Mouse (Mus musculus) testis, postnatal 14 days (tissue): ENCODE data around the gene Olfr725.

Source experiments
- DNase-seq: peaks from one replicate; pipeline ENCODE4 v3.0.0; 2021; ENCODE audit warnings: low spot score

The Olfr725 gene

DNA sequence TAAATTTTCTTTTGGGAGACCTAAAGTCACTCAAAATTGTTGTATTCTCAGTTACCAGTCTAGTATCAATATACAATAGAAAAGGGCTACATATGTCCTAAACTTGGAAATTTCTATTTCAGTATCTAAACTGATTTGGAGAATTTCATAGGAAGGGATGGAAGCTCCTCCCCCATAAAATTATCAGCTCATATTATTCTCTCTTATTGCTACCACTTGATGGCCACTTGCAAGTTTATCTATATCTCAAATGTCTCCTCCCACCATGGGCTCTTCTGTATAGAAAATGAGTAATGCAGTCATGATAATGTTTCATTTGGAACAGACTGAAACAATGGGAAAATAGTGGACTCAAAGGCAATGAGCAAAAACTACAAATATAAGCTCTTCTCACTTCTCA lies at the start of gene Olfr725:
Gene Olfr725, minus strand, starts transcription at position 101 of the 400 bp plus-strand sequence.
- no peak for DNase-seq

DNA sequence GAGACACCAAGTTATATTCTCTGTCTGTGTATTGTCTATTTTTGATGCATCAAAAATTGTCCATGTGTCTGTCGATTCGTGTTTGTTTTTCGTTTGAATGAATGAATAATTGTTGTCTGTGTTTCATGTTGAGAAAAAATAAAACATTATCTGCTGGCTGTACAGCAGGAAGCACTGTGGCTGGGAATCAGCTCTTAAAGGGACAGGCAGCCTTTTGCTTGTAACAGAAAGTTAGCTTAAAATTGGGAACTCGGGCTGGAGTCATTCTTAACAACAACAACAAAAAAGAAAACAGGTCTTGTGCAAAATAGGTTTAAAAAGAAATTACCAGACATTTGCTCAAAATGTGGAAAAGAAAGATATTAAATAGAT lies 22.5 kb upstream of the Olfr725 start:
- no peak for DNase-seq

DNA sequence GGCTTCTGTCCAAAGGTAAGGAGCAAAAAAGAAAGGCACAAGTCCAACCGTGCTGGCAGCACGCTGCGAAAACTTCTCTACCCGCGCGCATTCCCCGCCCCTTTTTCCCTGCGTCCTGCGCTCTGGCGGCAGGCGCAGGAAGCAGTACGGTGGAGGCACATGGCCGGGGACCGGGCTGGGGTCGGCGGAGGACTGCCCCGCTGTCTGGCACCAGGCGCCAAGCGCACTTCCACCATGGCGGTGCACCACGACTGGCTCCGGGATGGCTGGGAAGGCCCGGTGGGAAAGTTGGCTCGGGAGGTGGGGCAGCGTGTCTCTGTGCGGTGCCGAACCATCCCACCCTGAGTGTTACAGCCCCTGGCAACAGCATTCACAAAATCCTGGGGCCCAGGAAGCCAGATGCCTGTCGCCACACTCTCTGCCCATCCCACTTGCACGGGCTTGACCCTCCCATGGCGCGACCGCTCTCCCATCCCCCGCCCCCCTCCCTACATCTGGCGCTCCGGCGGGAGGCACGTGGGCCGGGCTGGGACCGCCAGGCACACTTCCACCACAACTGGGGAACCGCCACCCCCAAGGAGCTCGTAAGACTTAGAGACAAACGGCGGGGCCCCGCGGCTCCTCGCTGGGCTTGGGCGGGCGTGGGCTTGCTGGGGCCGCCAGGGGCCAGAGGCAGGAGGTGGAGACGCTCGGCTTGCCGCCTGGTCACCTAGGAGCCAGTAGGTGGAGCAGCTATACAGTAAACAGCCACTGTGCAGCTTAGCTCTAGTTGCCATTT lies 22.0 kb upstream of the Olfr725 start:
- DNase-seq, result peak; percentile 14

DNA sequence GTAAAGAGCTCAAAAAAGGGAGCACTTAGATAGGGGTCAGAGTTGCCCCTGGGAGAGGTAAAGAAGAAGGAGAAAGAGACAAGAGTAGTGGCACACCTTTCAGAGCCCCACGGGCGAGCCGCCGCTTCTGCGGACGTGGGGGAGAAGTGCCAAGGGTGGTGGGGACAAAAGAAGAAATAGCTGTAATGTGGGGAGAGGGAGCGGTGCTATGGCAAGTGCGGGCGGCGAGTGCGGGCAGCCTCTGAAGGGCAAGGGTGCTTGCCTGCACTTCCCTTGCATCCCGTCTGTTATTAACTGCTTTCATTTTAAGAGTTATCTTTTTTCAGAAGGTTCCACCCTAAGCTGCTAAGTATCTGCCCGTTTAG lies 21.4 kb upstream of the Olfr725 start:
- no peak for DNase-seq

DNA sequence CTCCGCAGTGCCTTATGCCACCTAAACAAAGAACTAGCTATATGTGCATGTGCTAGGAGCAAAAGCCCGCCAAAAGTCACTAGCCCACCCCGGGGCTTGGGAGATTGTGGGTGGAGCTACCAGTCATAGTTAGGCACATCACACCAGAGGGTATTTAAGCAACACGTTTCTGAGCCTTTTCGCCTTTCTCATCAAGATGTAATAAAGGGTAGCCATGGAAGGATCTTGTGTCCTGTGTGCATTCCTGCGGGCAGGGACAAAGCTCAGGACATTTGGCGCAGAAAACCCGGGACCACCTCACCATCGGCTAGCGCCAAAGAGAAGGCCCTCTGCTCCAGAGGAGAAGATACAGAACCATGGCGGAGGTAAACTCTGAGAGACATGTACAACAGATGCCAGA lies 21.0 kb upstream of the Olfr725 start:
- no peak for DNase-seq

DNA sequence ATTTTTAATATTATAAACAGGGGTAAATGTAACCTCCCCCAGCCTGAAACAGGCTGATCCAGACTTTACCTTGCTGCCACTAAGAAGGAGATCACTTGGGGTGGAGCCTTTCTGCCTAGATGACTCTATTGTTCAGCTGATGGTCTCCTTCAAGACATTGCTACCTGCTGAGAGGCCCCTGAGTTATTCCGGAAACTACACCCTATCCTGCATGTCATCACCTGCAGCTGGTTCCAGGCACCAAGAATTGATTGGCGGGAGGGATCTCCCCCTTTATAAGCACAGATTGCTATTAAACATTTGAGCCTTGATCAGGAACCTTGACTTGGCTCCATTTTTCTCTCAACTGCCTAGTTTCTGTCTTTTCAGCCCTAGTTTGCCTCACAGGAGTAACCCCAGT lies 8.1 kb downstream of the Olfr725 start:
- DNase-seq, result no peak

DNA sequence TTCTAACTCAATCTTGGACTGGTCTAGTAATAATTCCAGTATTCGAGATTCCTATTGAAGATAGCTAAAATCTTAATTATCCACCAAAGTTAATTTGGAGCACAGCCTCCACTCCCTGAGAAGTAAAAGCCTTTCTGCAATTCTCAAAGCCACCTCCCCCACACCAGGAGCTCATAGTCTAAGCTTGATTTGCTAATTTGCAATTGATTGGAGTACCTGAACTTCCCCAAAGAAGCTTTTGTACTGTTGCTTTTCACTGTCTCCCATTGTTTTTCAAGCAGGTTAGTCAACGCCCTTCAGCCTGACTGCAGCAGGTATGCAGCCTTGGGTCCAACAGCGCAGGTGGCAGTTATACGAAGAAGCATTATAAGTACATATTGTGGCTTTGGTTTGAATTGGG lies 8.8 kb downstream of the Olfr725 start:
- DNase-seq, result no peak

DNA sequence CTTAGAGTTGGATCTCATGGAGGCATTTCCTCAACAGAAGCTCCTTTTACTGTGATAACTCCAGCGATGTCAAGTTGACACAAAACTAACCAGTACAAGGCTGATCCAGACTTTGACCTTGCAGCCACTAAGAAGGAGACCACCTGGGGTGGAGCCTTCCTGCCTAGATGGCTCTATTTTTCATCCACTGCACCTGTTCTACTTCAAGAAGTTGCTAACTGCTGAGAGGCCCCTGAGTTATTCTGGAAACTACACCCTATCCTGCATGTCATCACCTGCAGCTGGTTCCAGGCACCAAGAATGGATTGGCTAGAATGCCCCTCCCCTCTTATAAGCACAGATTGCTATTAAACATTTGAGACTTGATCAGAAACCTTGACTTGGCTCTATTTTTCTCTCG lies 13.8 kb downstream of the Olfr725 start:
- DNase-seq, result no peak
